Mouse (Mus musculus) intestine, embryonic 14.5 days (tissue): ENCODE measurements around the gene Cdc42bpa. TPM values are rescaled to one million over a fixed set of nuclear protein-coding genes. Genes with fewer than 3 reads are reported as not detected.

Source experiments
- ATAC-seq: fragments of 200-750 bp; cut with Nextera tagmentation; replicated peaks from 2 replicates; pipeline ENCODE4 v1.8.0; 2017; ENCODE audit warnings: low read depth, moderate number of reproducible peaks, moderate TSS enrichment, moderate library complexity; ENCODE audit not compliant: low FRiP score, low TSS enrichment
- DNase-seq: peaks from one replicate; pipeline ENCODE4 v3.0.0-alpha.2; 2018; ENCODE audit warnings: low spot score
- H3K27ac ChIP-seq: fragments of 300-500 bp; sonication (generic); 2 replicates; pipeline ENCODE4 v1.5.1; 2014; ENCODE audit warnings: low read depth, mild to moderate bottlenecking, control low read depth
- H3K27me3 ChIP-seq: fragments of 300-500 bp; sonication (generic); replicated peaks from 2 replicates; pipeline ENCODE4 v1.6.1; 2014; ENCODE audit warnings: low read length, control low read depth; ENCODE audit not compliant: control insufficient read depth, insufficient read depth
- H3K36me3 ChIP-seq: fragments of 300-500 bp; sonication (generic); 2 replicates; pipeline ENCODE4 v1.6.1; 2014; ENCODE audit warnings: low read length, control low read depth; ENCODE audit not compliant: control insufficient read depth, insufficient read depth
- H3K4me1 ChIP-seq: fragments of 300-500 bp; sonication (generic); replicated peaks from 2 replicates; pipeline ENCODE4 v1.6.1; 2014; ENCODE audit warnings: low read length, control low read depth, mixed read lengths; ENCODE audit not compliant: control insufficient read depth, insufficient read depth
- H3K4me2 ChIP-seq: fragments of 300-500 bp; sonication (generic); 2 replicates; pipeline ENCODE4 v1.6.1; 2014; ENCODE audit warnings: low read length
- H3K4me3 ChIP-seq: fragments of 300-500 bp; sonication (generic); 2 replicates; pipeline ENCODE4 v1.5.1; 2014; ENCODE audit warnings: low read depth, low read length, control low read depth, mixed read lengths
- H3K9ac ChIP-seq: fragments of 300-500 bp; sonication (generic); 2 replicates; pipeline ENCODE4 v1.6.1; 2014; ENCODE audit warnings: mild to moderate bottlenecking, low read length
- H3K9me3 ChIP-seq: fragments of 300-500 bp; sonication (generic); 2 replicates; pipeline ENCODE4 v1.6.1; 2016; ENCODE audit warnings: low read length, control low read depth; ENCODE audit not compliant: control insufficient read depth
- WGBS: fragments of 180-500 bp; shearing (Covaris S2); extraction: QIAGEN DNeasy Blood & Tissue Kit; methylation state at CpG from one replicate; pipeline ENCODE4 v1.1.7; 2014; 5-methylcytosine and 5-hydroxymethylcytosine counted together
- polyA plus RNA-seq: library from polyadenylated mRNA; unstranded; fragments of >200 nt; fragmentation: Nextera tagmentation; extraction: Ambion mirVana; gene quantifications from 2 replicates; pipeline ENCODE4 v1.2.1, GENCODE M21; 2014

The Cdc42bpa gene
- polyA plus RNA-seq, 1 experiment from 2014 or later = 14.1 TPM

DNA sequence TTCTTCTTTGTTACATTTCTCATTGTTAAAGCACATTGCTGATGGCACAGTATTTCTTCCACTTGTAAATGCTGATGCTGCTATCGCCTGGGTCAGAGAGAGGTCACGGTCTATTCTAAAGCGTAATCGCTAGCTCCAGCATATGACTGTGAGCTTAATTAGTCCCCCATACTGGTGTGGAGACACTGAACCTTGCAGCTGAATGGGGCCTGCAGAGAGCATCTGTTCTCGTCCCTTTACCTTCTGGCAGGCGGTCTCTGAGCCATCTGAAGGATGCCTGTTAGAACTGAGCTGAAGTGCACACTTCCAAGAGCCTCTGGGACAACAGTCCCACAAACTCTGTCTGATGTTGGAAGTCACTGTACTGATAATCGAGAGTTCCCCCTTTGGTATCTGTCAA lies 8.7 kb upstream of the Cdc42bpa start:
- no peak for ATAC-seq
- Histone ChIP-seq H3K9me3 (0 out of 2 replicates have a peak, but pooled peaks cover 3% of the 10 kb centered on the region), H3K27me3 (no peaks in the 10 kb centered on the region), H3K4me2 (no peak overlapping the region), H3K9ac (no peak overlapping the region), H3K4me3 (no peak overlapping the region), H3K4me1 (no peaks in the 10 kb centered on the region), H3K27ac (no peak overlapping the region), H3K36me3 (no peaks in the 10 kb centered on the region)
- WGBS = 67% methylated on average over 7 of the region's 7 CpGs
- DNase-seq = no peak

DNA sequence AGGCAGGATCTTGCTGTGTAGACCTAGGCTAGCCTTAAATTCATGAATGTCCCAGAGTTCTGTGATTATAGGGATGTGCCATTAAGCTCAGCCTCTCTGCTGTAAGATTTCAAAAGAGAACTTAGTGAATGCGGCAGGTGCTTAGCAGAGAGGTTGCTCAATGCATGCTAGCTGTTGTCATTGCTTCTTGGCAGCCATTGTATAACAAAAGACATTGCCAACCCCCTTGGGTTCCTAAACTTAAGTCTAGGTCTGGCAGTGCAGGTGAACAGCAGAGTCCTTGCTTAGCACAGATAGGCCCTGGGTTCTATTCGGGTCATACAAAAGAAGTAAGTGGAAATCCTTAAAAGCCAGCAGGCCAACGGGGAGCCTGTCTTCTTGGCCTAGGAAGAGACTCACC lies 7.0 kb upstream of the Cdc42bpa start:
- H3K27ac ChIP-seq = no peak overlapping the region
- H3K4me2 ChIP-seq = no peak overlapping the region
- 0 out of 2 replicates have a peak, but pooled peaks cover 3% of the 10 kb centered on the region for H3K9me3 ChIP-seq
- H3K4me1 ChIP-seq = no peaks in the 10 kb centered on the region
- WGBS = 88% methylated on average over 3 of the region's 3 CpGs
- no peaks in the 10 kb centered on the region for H3K36me3 ChIP-seq
- DNase-seq (no peak), ATAC-seq (no peak)
- no peak overlapping the region for H3K9ac ChIP-seq
- H3K27me3 ChIP-seq = no peaks in the 10 kb centered on the region
- no peak overlapping the region for H3K4me3 ChIP-seq

- Histone ChIP-seq H3K4me3 (no peak overlapping the region), H3K27ac (no peak overlapping the region), H3K4me1 (peaks cover 15% of the 10 kb centered on the region), H3K9ac (no peak overlapping the region), H3K9me3 (no peaks in the 10 kb centered on the region), H3K27me3 (no peaks in the 10 kb centered on the region), H3K36me3 (no peaks in the 10 kb centered on the region), H3K4me2 (no peak overlapping the region)
- DNase-seq = no peak
- no peak for ATAC-seq
- WGBS = 66% methylated on average over 3 of the region's 3 CpGs
Measured at GRCm38 (mm10) chr1:179957431-179957830, 2.8 kb upstream of the Cdc42bpa start.

DNA sequence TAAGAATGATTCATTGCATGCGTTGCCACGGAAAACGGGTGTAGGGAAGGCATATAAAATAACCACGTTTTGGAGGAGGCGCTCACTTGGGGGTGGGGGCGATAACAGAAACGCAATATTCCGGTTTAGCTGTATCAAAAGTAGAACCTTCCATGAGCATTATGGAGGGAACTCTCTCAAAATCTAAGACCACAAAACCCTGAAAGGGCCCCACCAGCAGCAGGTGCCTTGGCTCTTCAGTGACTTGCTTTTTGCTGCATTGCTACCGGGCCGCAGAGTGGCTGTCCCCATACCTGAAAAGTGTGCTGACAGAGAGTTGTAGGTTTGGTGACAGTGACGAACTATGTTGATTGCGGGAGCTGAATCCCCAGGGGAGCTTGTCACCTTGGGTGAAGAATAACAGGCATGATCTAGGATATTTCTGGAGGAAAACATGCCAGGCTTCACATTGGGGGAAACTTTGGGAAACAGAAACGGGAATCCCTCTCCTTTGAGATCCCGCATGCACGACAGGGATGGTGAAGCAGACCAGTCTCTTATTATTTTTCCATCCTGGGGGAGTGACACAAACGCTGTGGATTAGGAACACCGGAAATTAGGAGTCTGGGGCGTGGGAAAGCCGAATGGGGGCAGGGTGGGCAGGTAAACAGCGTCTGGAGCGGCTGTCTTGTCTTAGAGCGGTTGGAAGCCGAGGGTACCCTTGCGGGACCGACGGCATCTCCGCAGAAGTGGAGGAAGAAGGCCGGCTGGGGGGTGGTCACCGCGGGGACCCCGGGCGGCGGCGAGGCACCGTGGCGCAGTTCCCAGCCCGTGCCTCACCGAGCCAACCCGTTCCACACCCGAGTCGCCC lies 1.2 kb upstream of the Cdc42bpa start:
- 6% methylated on average over 31 of the region's 41 CpGs for whole genome bisulfite sequencing
- Histone ChIP-seq H3K36me3 (no peaks in the 10 kb centered on the region), H3K27ac (peak overlapping the region; percentile 95), H3K27me3 (no peaks in the 10 kb centered on the region), H3K4me1 (peaks cover 15% of the 10 kb centered on the region), H3K9me3 (no peaks in the 10 kb centered on the region), H3K4me2 (peak overlapping the region; percentile 91), H3K4me3 (peak overlapping the region; percentile 83), H3K9ac (peak overlapping the region; percentile 94)
- no peak; the same call in 1 of the 2 replicates for ATAC-seq
- peak; percentile 82 for DNase-seq

DNA sequence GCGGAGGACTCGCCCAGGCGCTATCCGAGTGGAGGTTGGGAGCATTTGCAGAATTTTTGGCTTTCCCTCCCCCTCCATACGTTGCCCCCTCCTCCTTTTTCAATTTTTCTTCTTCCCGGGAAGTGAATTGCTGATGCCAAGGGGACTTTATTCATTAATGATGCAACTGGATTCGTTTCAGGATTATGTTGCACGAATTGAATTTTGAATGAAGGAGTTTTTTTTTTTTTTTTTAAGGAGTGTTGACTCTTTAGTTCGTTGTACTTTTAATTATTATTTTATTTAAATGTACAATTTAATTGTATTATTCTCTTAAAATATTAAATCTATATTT lies 238 bp downstream of the Cdc42bpa start:
- Histone ChIP-seq H3K4me3 (peak overlapping the region; percentile 83), H3K9me3 (no peaks in the 10 kb centered on the region), H3K9ac (peak overlapping the region; percentile 94), H3K27ac (peak overlapping the region; percentile 95), H3K4me1 (peaks cover 19% of the 10 kb centered on the region), H3K4me2 (peak overlapping the region; percentile 91), H3K36me3 (no peaks in the 10 kb centered on the region), H3K27me3 (no peaks in the 10 kb centered on the region)
- ATAC-seq = no peak
- WGBS = under 1% methylated on average over 9 of the region's 9 CpGs
- no peak for DNase-seq

DNA sequence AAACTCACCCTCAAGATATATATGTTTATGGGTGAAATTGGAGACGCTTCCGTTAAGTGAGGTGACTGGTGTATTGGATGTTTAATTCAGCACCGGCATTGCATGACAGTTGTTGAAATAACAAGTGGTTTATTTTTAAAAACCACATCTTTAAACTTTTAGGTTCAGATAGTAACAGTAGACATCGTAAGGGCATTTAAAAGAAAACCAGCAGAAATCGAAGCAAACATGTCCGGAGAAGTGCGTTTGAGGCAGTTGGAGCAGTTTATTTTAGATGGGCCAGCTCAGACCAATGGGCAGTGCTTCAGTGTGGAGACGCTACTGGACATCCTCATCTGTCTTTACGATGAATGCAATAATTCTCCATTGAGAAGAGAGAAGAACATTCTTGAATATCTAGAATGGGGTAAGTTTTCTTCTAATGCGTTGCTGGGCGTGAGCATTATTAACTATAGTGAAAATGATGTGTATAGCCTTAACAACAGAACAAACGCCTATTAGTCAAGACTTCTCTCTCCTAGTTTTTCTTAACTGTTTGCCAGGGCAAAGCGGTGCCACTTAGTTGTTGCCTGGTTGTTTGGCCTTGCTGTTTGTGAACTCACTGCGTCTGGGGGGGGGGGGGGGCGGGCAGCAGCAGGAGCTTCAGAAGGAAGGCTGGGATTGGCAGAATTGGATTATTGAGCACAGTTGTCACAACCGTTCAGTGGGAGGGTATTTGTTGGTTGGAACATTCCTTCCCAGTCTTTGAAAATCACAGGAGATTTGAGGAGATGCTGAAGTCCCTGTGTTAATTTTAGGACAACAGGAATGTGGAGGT lies 818 bp downstream of the Cdc42bpa start:
- Histone ChIP-seq H3K27ac (no peak overlapping the region), H3K4me3 (peak overlapping the region; percentile 83), H3K27me3 (no peaks in the 10 kb centered on the region), H3K4me2 (peak overlapping the region; percentile 91), H3K9me3 (no peaks in the 10 kb centered on the region), H3K9ac (peak overlapping the region; percentile 94), H3K4me1 (peaks cover 19% of the 10 kb centered on the region), H3K36me3 (no peaks in the 10 kb centered on the region)
- ATAC-seq (no peak), DNase-seq (no peak)
- WGBS = 2% methylated on average over 16 of the region's 16 CpGs

DNA sequence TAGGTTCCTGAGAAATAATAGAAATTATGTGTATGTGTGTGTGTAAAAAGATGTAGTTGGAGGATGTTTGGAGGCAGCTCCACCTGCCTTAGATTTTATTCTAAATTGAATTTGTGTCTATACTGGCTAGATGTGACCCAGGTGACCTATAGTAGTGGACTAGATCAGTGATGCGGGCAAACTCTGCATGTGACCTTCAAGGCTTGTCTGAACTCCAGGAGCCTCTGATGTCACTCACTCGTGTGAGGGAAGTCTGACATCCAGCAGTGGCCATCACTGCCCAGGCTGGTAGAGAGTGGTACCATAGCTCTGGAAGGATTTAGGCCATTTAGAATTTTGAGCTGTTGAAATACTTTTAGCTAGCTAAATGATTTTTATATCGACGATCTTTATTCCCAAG lies 1.5 kb downstream of the Cdc42bpa start:
- WGBS = 49% methylated on average over 4 of the region's 4 CpGs
- Histone ChIP-seq H3K4me2 (peak overlapping the region; percentile 91), H3K27me3 (no peaks in the 10 kb centered on the region), H3K4me1 (peaks cover 19% of the 10 kb centered on the region), H3K27ac (no peak overlapping the region), H3K4me3 (peak overlapping the region; percentile 83), H3K9me3 (no peaks in the 10 kb centered on the region), H3K36me3 (no peaks in the 10 kb centered on the region), H3K9ac (peak overlapping the region; percentile 94)
- ATAC-seq (no peak), DNase-seq (no peak)

- Histone ChIP-seq H3K36me3 (no peaks in the 10 kb centered on the region), H3K9ac (no peak overlapping the region), H3K4me1 (no peaks in the 10 kb centered on the region), H3K4me2 (no peak overlapping the region), H3K4me3 (no peak overlapping the region), H3K27me3 (no peaks in the 10 kb centered on the region), H3K27ac (no peak overlapping the region), H3K9me3 (no peaks in the 10 kb centered on the region)
- 64% methylated on average over 5 of the region's 5 CpGs for WGBS
- DNase-seq (no peak), ATAC-seq (no peak)
Measured at GRCm38 (mm10) chr1:179969776-179970428, 9.6 kb downstream of the Cdc42bpa start.
